Mouse (Mus musculus): ENCODE measurements around the gene Rtn4rl1. TPM values are rescaled to one million over a fixed set of nuclear protein-coding genes. Genes with fewer than 3 reads are reported as not detected.
A peak's percentile ranks its signal among the peaks of the same experiment; 100 is the strongest.

The Rtn4rl1 gene
- total RNA-seq, 2 experiments from 2014 or later, result 0.54 to 1.1 TPM

- intact Hi-C loops (cut with DNase I), result loop anchor here (2.0 kb wide), 1 partner anchor 112 kb away; no protein-coding TSS in a partner anchor
- DNase-seq, result peak; percentile 91
- TF ChIP-seq CTCF (IDR thresholded peaks at IDR 0.05), result no peak; the same call in 1 of the 2 replicates
- Histone ChIP-seq H3K27ac (peak within 1 kb of the TSS; percentile 87), H3K4me3 (peak within 1 kb of the TSS; percentile 87)
Measured at GRCm38 (mm10) chr11:75178672-75179208, 14.8 kb upstream of the Rtn4rl1 start, which contains the start of gene Ovca2. Ovca2 (minus strand) TSS chr11:75178835.

GRCm38 (mm10) chr11:75183917-75184570 is 9.5 kb upstream of the Rtn4rl1 start:
- intact Hi-C loops (cut with DNase I), result no loop called here
- no peak overlapping the region for H3K27ac ChIP-seq
- DNase-seq, result no peak
- no peak for TF ChIP-seq CTCF (IDR thresholded peaks at IDR 0.05)
- no peak overlapping the region for H3K4me3 ChIP-seq

GRCm38 (mm10) chr11:75184573-75184972 is 9.0 kb upstream of the Rtn4rl1 start:
- intact Hi-C loops (cut with DNase I), result no loop called here
- Histone ChIP-seq H3K4me3 (no peak overlapping the region), H3K27ac (no peak overlapping the region)
- no peak for TF ChIP-seq CTCF (IDR thresholded peaks at IDR 0.05)
- DNase-seq, result no peak

GRCm38 (mm10) chr11:75184986-75185385 is 8.6 kb upstream of the Rtn4rl1 start:
- Histone ChIP-seq H3K4me3 (no peak overlapping the region), H3K27ac (no peak overlapping the region)
- TF ChIP-seq CTCF (IDR thresholded peaks at IDR 0.05), result no peak
- no peak for DNase-seq
- intact Hi-C loops (cut with DNase I), result no loop called here

GRCm38 (mm10) chr11:75189713-75190370 is 3.7 kb upstream of the Rtn4rl1 start:
- no peak for TF ChIP-seq CTCF (IDR thresholded peaks at IDR 0.05)
- DNase-seq, result no peak
- Histone ChIP-seq H3K4me3 (peak overlapping the region; percentile 90), H3K27ac (peak overlapping the region; percentile 82)
- intact Hi-C loops (cut with DNase I), result no loop called here

GRCm38 (mm10) chr11:75190371-75190724 is 3.2 kb upstream of the Rtn4rl1 start:
- peak; percentile 34; the same call in 1 of the 2 replicates for TF ChIP-seq CTCF (IDR thresholded peaks at IDR 0.05)
- Histone ChIP-seq H3K27ac (peak overlapping the region; percentile 82), H3K4me3 (peak overlapping the region; percentile 90)
- peak; percentile 87 for DNase-seq
- intact Hi-C loops (cut with DNase I), result no loop called here

GRCm38 (mm10) chr11:75190905-75191441 is 2.6 kb upstream of the Rtn4rl1 start, which contains the start of gene Dph1:
Dph1 (minus strand) TSS chr11:75191241.
- intact Hi-C loops (cut with DNase I), result no loop called here
- no peak for DNase-seq
- TF ChIP-seq CTCF (IDR thresholded peaks at IDR 0.05), result no peak
- peak within 1 kb of the TSS; percentile 82 for H3K27ac ChIP-seq
- peak within 1 kb of the TSS; percentile 90 for H3K4me3 ChIP-seq

GRCm38 (mm10) chr11:75191841-75192240 is 1.7 kb upstream of the Rtn4rl1 start:
- no peak for DNase-seq
- Histone ChIP-seq H3K4me3 (no peak overlapping the region), H3K27ac (no peak overlapping the region)
- no peak for TF ChIP-seq CTCF (IDR thresholded peaks at IDR 0.05)
- intact Hi-C loops (cut with DNase I), result loop anchor here (1.0 kb wide), 2 partner anchors 40 to 99 kb away; no protein-coding TSS in a partner anchor

- Histone ChIP-seq H3K4me3 (peak overlapping the region; percentile 75), H3K27ac (peak overlapping the region; percentile 73)
- DNase-seq, result peak; percentile 88
- TF ChIP-seq CTCF (IDR thresholded peaks at IDR 0.05), result peak; percentile 90
- intact Hi-C loops (cut with DNase I), result loop anchor here (1.0 kb wide), 2 partner anchors 40 to 99 kb away; no protein-coding TSS in a partner anchor
Measured at GRCm38 (mm10) chr11:75192336-75193214, 1.0 kb upstream of the Rtn4rl1 start.

- DNase-seq, result peak; percentile 39
- intact Hi-C loops (cut with DNase I), result no loop called here
Measured at GRCm38 (mm10) chr11:75194121-75194849, 702 bp downstream of the Rtn4rl1 start.

GRCm38 (mm10) chr11:75194850-75195461 is 1.4 kb downstream of the Rtn4rl1 start:
- intact Hi-C loops (cut with DNase I), result no loop called here
- peak; percentile 65 for DNase-seq
- TF ChIP-seq CTCF (IDR thresholded peaks at IDR 0.05), result peak; percentile 21; the same call in 1 of the 2 replicates
- no peak overlapping the region for H3K27ac ChIP-seq
- peak overlapping the region; percentile 75 for H3K4me3 ChIP-seq

More at GRCm38 (mm10) chr11:75194121-75194849, 702 bp downstream of the Rtn4rl1 start:
- Histone ChIP-seq H3K27ac (peak overlapping the region; percentile 73), H3K4me3 (peak overlapping the region; percentile 75)
- TF ChIP-seq CTCF (IDR thresholded peaks at IDR 0.05), result no peak
